In genomic region chr11:86807001-86807477, GRCm38 (mm10) we compare ENCODE assay signal across 8 mouse cellular contexts. TPM values are rescaled to one million over a fixed set of nuclear protein-coding genes. Genes with fewer than 3 reads are reported as not detected.
DNase-seq lines count a peak whose midpoint lies in the region; ATAC-seq lines count a peak whose summit lies in the region.

No protein-coding gene starts in this region.

- H3K36me3 ChIP-seq in limb, embryonic 10.5 days = peaks cover 43% of the 10 kb centered on the region
- H3K36me3 ChIP-seq in midbrain, embryonic 10.5 days = peaks cover 43% of the 10 kb centered on the region

- WGBS in limb, embryonic 10.5 days = under 1% methylated on average over 25 of the region's 25 CpGs
- under 1% methylated on average over 25 of the region's 25 CpGs for WGBS in midbrain, embryonic 10.5 days

- H3K4me3 ChIP-seq in limb, embryonic 10.5 days = peak overlapping the region; percentile 99
- peak overlapping the region; percentile 85 for H3K4me3 ChIP-seq in midbrain, embryonic 10.5 days

- peak; percentile 7 for ATAC-seq in activated CD4-positive, CD25-positive, alpha-beta regulatory T cell, adult 4 months

- peak; percentile 47 for DNase-seq in 3T3-L1 (ENCODE audit: low read depth, low spot score)
- DNase-seq in embryo, embryonic 10.5 days (ENCODE audit: low spot score) = peak; percentile 85
- peak; percentile 22 for DNase-seq in gastrocnemius, postnatal 10 days
- DNase-seq in kidney, adult 11 months = peak; percentile 54
- peak; percentile 75 for DNase-seq in limb, embryonic 10.5 days (ENCODE audit: low spot score)
- DNase-seq in midbrain, embryonic 10.5 days (ENCODE audit: low spot score) = peak; percentile 80
- peak; percentile 43 to 50 for DNase-seq in right cerebral cortex, postnatal 36 days (ENCODE audit: low spot score in 2 of 2)

- H3K4me1 ChIP-seq in limb, embryonic 10.5 days = peaks cover 4% of the 10 kb centered on the region; the same call in 1 of the 2 replicates
- H3K4me1 ChIP-seq in midbrain, embryonic 10.5 days = peaks cover 12% of the 10 kb centered on the region

- no peaks in the 10 kb centered on the region for H3K9me3 ChIP-seq in limb, embryonic 10.5 days (replicated peaks)
- no peaks in the 10 kb centered on the region for H3K9me3 ChIP-seq in midbrain, embryonic 10.5 days (replicated peaks)

- peak overlapping the region; percentile 88 for H3K27ac ChIP-seq in limb, embryonic 10.5 days
- peak overlapping the region; percentile 89 for H3K27ac ChIP-seq in midbrain, embryonic 10.5 days (replicated peaks)

- H3K27me3 ChIP-seq in limb, embryonic 10.5 days (ENCODE audit: low read depth, poor library complexity, severe bottlenecking) = no peaks in the 10 kb centered on the region
- no peaks in the 10 kb centered on the region for H3K27me3 ChIP-seq in midbrain, embryonic 10.5 days (ENCODE audit: low read depth, poor library complexity, severe bottlenecking)

RNA-seq across cellular contexts. Expression of gene Dhx40, which starts 0.5 kb away (rescaled TPM):
- polyA plus RNA-seq in activated CD4-positive, CD25-positive, alpha-beta regulatory T cell, adult 4 months (2017; shearing (Covaris generic)) = 10 to 100 TPM; 20.1 TPM
- total RNA-seq in gastrocnemius, postnatal 10 days (2021) = 10 to 100 TPM; 12.9 to 14.2 TPM
- 28.4 and 36.1 TPM in 2 replicates for polyA plus RNA-seq in limb, embryonic 10.5 days (2016; fragmentation: Nextera tagmentation; extraction: Ambion mirVana)
- polyA plus RNA-seq in midbrain, embryonic 10.5 days (2016; fragmentation: Nextera tagmentation; extraction: Ambion mirVana) = 41.7 and 46.1 TPM in 2 replicates

RNA-seq across cellular contexts. Expression of gene Cltc, which starts 49.7 kb away (rescaled TPM):
- polyA plus RNA-seq in activated CD4-positive, CD25-positive, alpha-beta regulatory T cell, adult 4 months (2017; shearing (Covaris generic)) = 10 to 100 TPM; 79.9 to 83.6 TPM
- 100 to 1,000 TPM; 144 to 179 TPM for total RNA-seq in gastrocnemius, postnatal 10 days (2021)
- 107 and 127 TPM in 2 replicates for polyA plus RNA-seq in limb, embryonic 10.5 days (2016; fragmentation: Nextera tagmentation; extraction: Ambion mirVana)
- 129 and 145 TPM in 2 replicates for polyA plus RNA-seq in midbrain, embryonic 10.5 days (2016; fragmentation: Nextera tagmentation; extraction: Ambion mirVana)

Comparison
In these comparisons a context has a peak if more than half of its experiments do, and no peak if none do; other contexts are left out.
1. Peak in every context shown above with its lines: DNase-seq, ATAC-seq, H3K4me3 ChIP-seq and H3K27ac ChIP-seq.
2. DNase-seq: peak in every context shown above with its lines; median percentile 85 in embryo, embryonic 10.5 days; 80 in midbrain, embryonic 10.5 days; 75 in limb, embryonic 10.5 days; 54 in kidney, adult 11 months; 47 in 3T3-L1; 46 in right cerebral cortex, postnatal 36 days; 22 in gastrocnemius, postnatal 10 days.